In genomic region chr4:135855536-135856222, GRCm38 (mm10) we compare ENCODE assay signal across 8 mouse cellular contexts. TPM values are rescaled to one million over a fixed set of nuclear protein-coding genes. Genes with fewer than 3 reads are reported as not detected.
DNase-seq lines count a peak whose midpoint lies in the region; ATAC-seq and TF ChIP-seq lines count a peak whose summit lies in the region.

Gene Srsf10 (plus strand): TSS chr4:135855747.

- ATAC-seq in forebrain, embryonic 13.5 days = peak; percentile 96
- peak; percentile 96 for ATAC-seq in neural tube, embryonic 15.5 days (ENCODE audit: low FRiP score)

- H3K9ac ChIP-seq in forebrain, embryonic 13.5 days = peak within 1 kb of the TSS; percentile 95
- peak within 1 kb of the TSS; percentile 79 for H3K9ac ChIP-seq in neural tube, embryonic 15.5 days (replicated peaks)

- H3K9me3 ChIP-seq in E14TG2a.4 (ENCODE audit: low read length) = no peaks in the 10 kb centered on the region
- H3K9me3 ChIP-seq in forebrain, embryonic 13.5 days (replicated peaks) = no peaks in the 10 kb centered on the region
- no peaks in the 10 kb centered on the region for H3K9me3 ChIP-seq in neural tube, embryonic 15.5 days (replicated peaks)

- under 1% methylated on average over 64 of the region's 67 CpGs for WGBS in forebrain, embryonic 13.5 days
- under 1% methylated on average over 48 of the region's 67 CpGs for WGBS in neural tube, embryonic 15.5 days

- peak within 1 kb of the TSS; percentile 96 for H3K4me3 ChIP-seq in E14TG2a.4 (replicated peaks; ENCODE audit: low read length)
- peak within 1 kb of the TSS; percentile 74 for H3K4me3 ChIP-seq in forebrain, embryonic 13.5 days
- H3K4me3 ChIP-seq in neural tube, embryonic 15.5 days (replicated peaks) = peak within 1 kb of the TSS; percentile 77

- H3K4me1 ChIP-seq in E14TG2a.4 (replicated peaks; ENCODE audit: low read depth, low read length) = peaks cover 51% of the 10 kb centered on the region
- H3K4me1 ChIP-seq in forebrain, embryonic 13.5 days = peaks cover 55% of the 10 kb centered on the region
- H3K4me1 ChIP-seq in neural tube, embryonic 15.5 days = peaks cover 48% of the 10 kb centered on the region

- peaks cover 28% of the 10 kb centered on the region for H3K36me3 ChIP-seq in E14TG2a.4 (ENCODE audit: insufficient read depth, low read length)
- no peaks in the 10 kb centered on the region for H3K36me3 ChIP-seq in forebrain, embryonic 13.5 days (ENCODE audit: poor library complexity, severe bottlenecking)
- no peaks in the 10 kb centered on the region for H3K36me3 ChIP-seq in neural tube, embryonic 15.5 days

- DNase-seq in c-Kit-positive CD71-positive TER-119-positive erythroid progenitor cells, embryonic 14.5 days (ENCODE audit: low spot score) = peak; percentile 97
- DNase-seq in heart, postnatal 10 days = peak; percentile 96 to 97
- peak; percentile 95 for DNase-seq in layer of hippocampus, adult 11-12 months (ENCODE audit: low spot score)
- peak; percentile 96 to 97 for DNase-seq in lung, adult 18-20 months
- DNase-seq in testis, postnatal 14 days (ENCODE audit: low spot score) = peak; percentile 98

- no peaks in the 10 kb centered on the region for H3K27me3 ChIP-seq in E14TG2a.4 (ENCODE audit: insufficient read depth, low read length)
- H3K27me3 ChIP-seq in forebrain, embryonic 13.5 days = no peaks in the 10 kb centered on the region
- no peaks in the 10 kb centered on the region for H3K27me3 ChIP-seq in neural tube, embryonic 15.5 days (replicated peaks)

- H3K27ac ChIP-seq in forebrain, embryonic 13.5 days = peak within 1 kb of the TSS; percentile 99
- peak within 1 kb of the TSS; percentile 98 for H3K27ac ChIP-seq in neural tube, embryonic 15.5 days (replicated peaks)

- intact Hi-C loops in heart, postnatal 10 days (cut with DNase I) = loop anchor here (1.0 kb wide), 1 partner anchor 18 kb away; the partner anchor contains the start of gene Pnrc2

- no peak for TF ChIP-seq CTCF in E14TG2a.4 (conservative IDR thresholded peaks at IDR 0.05; ENCODE audit: low read length)

- H3K4me2 ChIP-seq in forebrain, embryonic 13.5 days = peak within 1 kb of the TSS; percentile 82
- H3K4me2 ChIP-seq in neural tube, embryonic 15.5 days = peak within 1 kb of the TSS; percentile 84

RNA-seq across cellular contexts. Expression of gene Srsf10, which starts in this region (rescaled TPM):
- polyA plus RNA-seq in forebrain, embryonic 13.5 days (2015; fragmentation: Nextera tagmentation; extraction: Ambion mirVana) = 341 and 352 TPM in 2 replicates
- total RNA-seq in heart, postnatal 10 days (2021) = 10 to 100 TPM; 61.2 to 64.1 TPM
- polyA plus RNA-seq in neural tube, embryonic 15.5 days (2015; fragmentation: Nextera tagmentation; extraction: Ambion mirVana) = 157 and 178 TPM in 2 replicates

Comparison
In these comparisons a context has a peak if more than half of its experiments do, and no peak if none do; other contexts are left out.
1. Peak in every context shown above with its lines: DNase-seq, ATAC-seq, H3K4me3 ChIP-seq and H3K27ac ChIP-seq.